Mouse (Mus musculus): Measurements from ENCODE around the gene Copz2. TPM values are rescaled to one million over a fixed set of nuclear protein-coding genes. Genes with fewer than 3 reads are reported as not detected.

Copz2 gene
- total and polyA plus RNA-seq, 2 experiments = 20.7 to 43.5 TPM

- 95% methylated on average over 5 of the region's 5 CpGs for WGBS
- TF ChIP-seq CTCF (IDR thresholded peaks at IDR 0.05; ENCODE audit: low read depth, low read length) = no peak
- no peak for TF ChIP-seq POLR2A (IDR thresholded peaks at IDR 0.05; ENCODE audit: extremely low read depth, insufficient read depth, low read length)
- no peaks in the 10 kb centered on the region for H3K79me2 ChIP-seq (ENCODE audit: control insufficient read depth, insufficient read depth, low read length)
- peaks cover 26% of the 10 kb centered on the region; the same call in 1 of the 2 replicates for H3K36me3 ChIP-seq (ENCODE audit: control insufficient read depth, insufficient read depth, low read length)
- H3K9ac ChIP-seq (ENCODE audit: low read depth, low read length) = no peak overlapping the region
- DNase-seq (ENCODE audit: extremely low read depth, low read depth, low spot score) = no peak
- no peak overlapping the region for H3K27ac ChIP-seq (replicated peaks; ENCODE audit: insufficient read depth, low read depth, low read length)
- H3K27me3 ChIP-seq (ENCODE audit: control insufficient read depth, insufficient read depth, low read length) = no peaks in the 10 kb centered on the region
- H3K4me1 ChIP-seq (ENCODE audit: control insufficient read depth, insufficient read depth, low read length) = no peaks in the 10 kb centered on the region
- no peak overlapping the region for H3K4me3 ChIP-seq (ENCODE audit: insufficient read depth, low read depth, low read length)
Measured at GRCm38 (mm10) chr11:96813920-96814319, 35.8 kb upstream of the Copz2 start.

DNA sequence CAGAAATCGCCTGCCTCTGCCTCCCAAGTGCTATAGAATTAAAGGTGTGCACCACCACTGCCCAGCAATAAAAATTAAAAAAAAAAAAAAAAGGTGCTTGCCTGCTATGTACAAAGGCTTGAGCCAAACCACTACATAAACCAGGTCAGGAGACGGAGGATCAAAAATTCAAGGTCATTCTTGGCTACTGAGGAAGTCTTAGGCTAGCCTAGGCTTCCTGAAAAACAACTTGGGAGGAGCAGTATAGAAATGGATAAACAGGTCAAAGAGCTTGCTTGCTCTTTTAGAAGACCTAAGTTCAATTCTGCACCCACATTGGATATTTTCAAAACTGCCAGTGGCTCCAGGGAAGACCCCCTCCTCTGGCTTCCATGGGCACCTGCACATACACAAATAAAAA lies 35.2 kb upstream of the Copz2 start:
- DNase-seq (ENCODE audit: extremely low read depth, low read depth, low spot score) = no peak
- Histone ChIP-seq H3K4me1 (ENCODE audit: control insufficient read depth, insufficient read depth, low read length) (no peaks in the 10 kb centered on the region), H3K27ac (replicated peaks; ENCODE audit: insufficient read depth, low read depth, low read length) (no peak overlapping the region), H3K4me3 (ENCODE audit: insufficient read depth, low read depth, low read length) (no peak overlapping the region), H3K9ac (ENCODE audit: low read depth, low read length) (no peak overlapping the region), H3K79me2 (ENCODE audit: control insufficient read depth, insufficient read depth, low read length) (no peaks in the 10 kb centered on the region), H3K27me3 (ENCODE audit: control insufficient read depth, insufficient read depth, low read length) (no peaks in the 10 kb centered on the region), H3K36me3 (ENCODE audit: control insufficient read depth, insufficient read depth, low read length) (peaks cover 28% of the 10 kb centered on the region; the same call in 1 of the 2 replicates)
- TF ChIP-seq POLR2A (IDR thresholded peaks at IDR 0.05; ENCODE audit: extremely low read depth, insufficient read depth, low read length) = no peak
- TF ChIP-seq CTCF (IDR thresholded peaks at IDR 0.05; ENCODE audit: low read depth, low read length) = no peak
- WGBS = 69% methylated on average over 2 of the region's 2 CpGs

GRCm38 (mm10) chr11:96815895-96816294 lies 33.8 kb upstream of the Copz2 start:
- DNase-seq (ENCODE audit: extremely low read depth, low read depth, low spot score) = no peak
- no peak overlapping the region for H3K9ac ChIP-seq (ENCODE audit: low read depth, low read length)
- H3K27ac ChIP-seq (replicated peaks; ENCODE audit: insufficient read depth, low read depth, low read length) = no peak overlapping the region
- no peak overlapping the region for H3K4me3 ChIP-seq (ENCODE audit: insufficient read depth, low read depth, low read length)
- peaks cover 38% of the 10 kb centered on the region for H3K36me3 ChIP-seq (ENCODE audit: control insufficient read depth, insufficient read depth, low read length)
- H3K79me2 ChIP-seq (ENCODE audit: control insufficient read depth, insufficient read depth, low read length) = no peaks in the 10 kb centered on the region; the same call in 1 of the 2 replicates
- H3K27me3 ChIP-seq (ENCODE audit: control insufficient read depth, insufficient read depth, low read length) = no peaks in the 10 kb centered on the region
- WGBS = 73% methylated on average over 2 of the region's 2 CpGs
- H3K4me1 ChIP-seq (ENCODE audit: control insufficient read depth, insufficient read depth, low read length) = no peaks in the 10 kb centered on the region
- TF ChIP-seq POLR2A (IDR thresholded peaks at IDR 0.05; ENCODE audit: extremely low read depth, insufficient read depth, low read length) (no peak), CTCF (IDR thresholded peaks at IDR 0.05; ENCODE audit: low read depth, low read length) (no peak)

DNA sequence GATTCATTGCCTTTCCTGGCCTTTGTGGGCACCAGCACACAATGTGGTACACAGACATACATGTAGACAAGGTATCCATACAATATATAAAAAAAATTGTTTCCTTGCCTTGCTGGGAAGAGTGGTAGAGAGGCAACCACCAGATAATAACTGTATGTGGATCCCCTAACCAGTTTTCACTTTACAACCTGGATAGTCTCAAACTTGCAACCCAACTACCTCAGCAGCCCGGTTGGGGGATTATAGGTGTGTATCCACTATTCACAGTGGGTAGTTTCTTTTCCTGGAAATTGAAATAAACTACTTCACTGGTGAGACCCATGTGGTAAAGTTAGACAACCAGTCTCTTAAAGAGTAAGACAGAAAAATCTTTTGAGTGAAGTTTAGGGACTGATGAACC lies 33.2 kb upstream of the Copz2 start:
- no peak for DNase-seq (ENCODE audit: extremely low read depth, low read depth, low spot score)
- H3K9ac ChIP-seq (ENCODE audit: low read depth, low read length) = no peak overlapping the region
- peaks cover 44% of the 10 kb centered on the region for H3K36me3 ChIP-seq (ENCODE audit: control insufficient read depth, insufficient read depth, low read length)
- H3K27ac ChIP-seq (replicated peaks; ENCODE audit: insufficient read depth, low read depth, low read length) = no peak overlapping the region
- WGBS = 93% methylated on average over 1 of the region's 1 CpGs
- no peaks in the 10 kb centered on the region; the same call in 1 of the 2 replicates for H3K79me2 ChIP-seq (ENCODE audit: control insufficient read depth, insufficient read depth, low read length)
- no peak for TF ChIP-seq CTCF (IDR thresholded peaks at IDR 0.05; ENCODE audit: low read depth, low read length)
- no peaks in the 10 kb centered on the region for H3K27me3 ChIP-seq (ENCODE audit: control insufficient read depth, insufficient read depth, low read length)
- H3K4me1 ChIP-seq (ENCODE audit: control insufficient read depth, insufficient read depth, low read length) = no peaks in the 10 kb centered on the region
- no peak overlapping the region for H3K4me3 ChIP-seq (ENCODE audit: insufficient read depth, low read depth, low read length)

- TF ChIP-seq POLR2A (IDR thresholded peaks at IDR 0.05; ENCODE audit: extremely low read depth, insufficient read depth, low read length) (no peak), CTCF (IDR thresholded peaks at IDR 0.05; ENCODE audit: low read depth, low read length) (no peak)
- no peaks in the 10 kb centered on the region for H3K27me3 ChIP-seq (ENCODE audit: control insufficient read depth, insufficient read depth, low read length)
- no peak overlapping the region for H3K9ac ChIP-seq (ENCODE audit: low read depth, low read length)
- no peaks in the 10 kb centered on the region for H3K4me1 ChIP-seq (ENCODE audit: control insufficient read depth, insufficient read depth, low read length)
- H3K79me2 ChIP-seq (ENCODE audit: control insufficient read depth, insufficient read depth, low read length) = peaks cover 3% of the 10 kb centered on the region
- no peak overlapping the region for H3K27ac ChIP-seq (replicated peaks; ENCODE audit: insufficient read depth, low read depth, low read length)
- H3K4me3 ChIP-seq (ENCODE audit: insufficient read depth, low read depth, low read length) = no peak overlapping the region
- peaks cover 49% of the 10 kb centered on the region for H3K36me3 ChIP-seq (ENCODE audit: control insufficient read depth, insufficient read depth, low read length)
- WGBS = 91% methylated on average over 5 of the region's 5 CpGs
- DNase-seq (ENCODE audit: extremely low read depth, low read depth, low spot score) = no peak
Measured at GRCm38 (mm10) chr11:96816979-96817378, 32.7 kb upstream of the Copz2 start.

DNA sequence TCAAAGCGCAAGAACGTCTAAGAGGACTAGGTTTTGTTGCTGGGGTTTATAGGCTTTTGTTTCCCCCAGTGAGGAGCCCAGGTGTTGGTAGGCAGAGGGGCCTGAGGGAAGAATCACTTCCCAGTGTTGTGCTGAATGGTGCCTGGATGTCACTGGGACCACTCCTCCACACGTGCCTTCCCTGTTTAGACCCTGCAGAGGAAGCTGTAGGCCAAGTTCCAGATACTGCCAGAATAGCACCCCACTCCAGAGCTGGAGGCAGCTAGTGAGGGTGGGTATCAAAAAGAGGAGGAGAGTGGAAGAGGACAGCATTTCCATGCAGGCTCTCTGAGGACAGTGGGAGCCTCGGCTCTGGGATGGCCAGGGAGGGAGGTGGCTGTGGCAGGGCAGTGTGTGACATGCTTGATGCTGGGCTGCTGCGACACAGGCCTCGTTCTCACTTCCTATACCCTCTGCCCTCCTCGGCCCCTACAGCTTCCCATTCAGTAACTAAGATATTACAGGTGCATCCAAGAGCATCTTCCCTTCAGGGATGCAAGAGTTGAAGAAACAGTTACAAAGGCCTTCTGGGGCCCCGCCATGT lies 31.5 kb upstream of the Copz2 start:
- TF ChIP-seq POLR2A (IDR thresholded peaks at IDR 0.05; ENCODE audit: extremely low read depth, insufficient read depth, low read length) (no peak), CTCF (IDR thresholded peaks at IDR 0.05; ENCODE audit: low read depth, low read length) (no peak)
- Histone ChIP-seq H3K4me1 (ENCODE audit: control insufficient read depth, insufficient read depth, low read length) (peaks cover 8% of the 10 kb centered on the region), H3K27ac (replicated peaks; ENCODE audit: insufficient read depth, low read depth, low read length) (no peak overlapping the region), H3K36me3 (ENCODE audit: control insufficient read depth, insufficient read depth, low read length) (peaks cover 51% of the 10 kb centered on the region), H3K4me3 (ENCODE audit: insufficient read depth, low read depth, low read length) (no peak overlapping the region), H3K9ac (ENCODE audit: low read depth, low read length) (no peak overlapping the region), H3K79me2 (ENCODE audit: control insufficient read depth, insufficient read depth, low read length) (peaks cover 7% of the 10 kb centered on the region), H3K27me3 (ENCODE audit: control insufficient read depth, insufficient read depth, low read length) (no peaks in the 10 kb centered on the region)
- 91% methylated on average over 8 of the region's 8 CpGs for WGBS
- no peak for DNase-seq (ENCODE audit: extremely low read depth, low read depth, low spot score)
